Mouse (Mus musculus) forebrain, postnatal 0 days (tissue): ENCODE results near the gene D430041D05Rik. TPM values are rescaled to one million over a fixed set of nuclear protein-coding genes. Genes with fewer than 3 reads are reported as not detected.
"Not testable (repeated sequence)": the region's sequence is repeated elsewhere in the genome, so short reads cannot be mapped to it uniquely, and the experiment has no call there.

ENCODE experiments used
- ATAC-seq: fragments of 200-750 bp; cut with Nextera tagmentation; 2 replicates; pipeline ENCODE4 v1.8.0; 2017; ENCODE audit warnings: mild to moderate bottlenecking, moderate library complexity
- DNase-seq: peaks from one replicate; pipeline ENCODE4 v3.0.0-alpha.2; 2015
- H3K27ac ChIP-seq: fragments of 300-500 bp; sonication (generic); 2 replicates; pipeline ENCODE4 v1.5.1; 2014; ENCODE audit warnings: low read depth, mild to moderate bottlenecking, antibody characterized with exemption, low read length, moderate library complexity, mixed read lengths
- H3K27me3 ChIP-seq: fragments of 300-500 bp; sonication (generic); 2 replicates; pipeline ENCODE4 v1.6.1; 2014; ENCODE audit warnings: mild to moderate bottlenecking, low read length, mixed read lengths; ENCODE audit not compliant: insufficient read depth
- H3K36me3 ChIP-seq: fragments of 300-500 bp; sonication (generic); 2 replicates; pipeline ENCODE4 v1.6.1; 2014; ENCODE audit warnings: mild to moderate bottlenecking, moderate library complexity; ENCODE audit not compliant: insufficient read depth
- H3K4me1 ChIP-seq: fragments of 300-500 bp; sonication (generic); 2 replicates; pipeline ENCODE4 v1.6.1; 2014; ENCODE audit warnings: antibody characterized with exemption; ENCODE audit not compliant: insufficient read depth
- H3K4me2 ChIP-seq: fragments of 300-500 bp; sonication (generic); 2 replicates; pipeline ENCODE4 v1.6.1; 2014; ENCODE audit warnings: low read depth, mild to moderate bottlenecking, moderate library complexity
- H3K4me3 ChIP-seq: fragments of 300-500 bp; sonication (generic); 2 replicates; pipeline ENCODE4 v1.5.1; 2014; ENCODE audit warnings: low read depth, low read length, mixed read lengths
- H3K9ac ChIP-seq: fragments of 300-500 bp; sonication (generic); 2 replicates; pipeline ENCODE4 v1.6.1; 2014; ENCODE audit warnings: mild to moderate bottlenecking
- H3K9me3 ChIP-seq: fragments of 300-500 bp; sonication (generic); 2 replicates; pipeline ENCODE4 v1.6.1; 2016; ENCODE audit warnings: low read length
- CTCF ChIP-seq: sonication (generic); IDR thresholded peaks from 2 replicates; pipeline ENCODE4 v1.5.1; 2016; ENCODE audit warnings: antibody characterized with exemption, control low read depth, low read depth
- WGBS: fragments of 180-500 bp; shearing (Covaris S2); extraction: QIAGEN DNeasy Blood & Tissue Kit; methylation state at CpG from one replicate; pipeline ENCODE4 v1.1.7; 2014; 5-methylcytosine and 5-hydroxymethylcytosine counted together
- polyA plus RNA-seq: library from polyadenylated mRNA; unstranded; fragments of >200 nt; fragmentation: Nextera tagmentation; extraction: Ambion mirVana; gene quantifications from 2 replicates; pipeline ENCODE4 v1.2.1, GENCODE M21; 2015
- total RNA-seq: library from RNA; depleted of rRNA; stranded (reverse); fragments of >200 nt; gene quantifications from 2 replicates; pipeline ENCODE4 v1.2.3, GENCODE M21; 2014

Gene D430041D05Rik
- total and polyA plus RNA-seq, 2 experiments from 2014 or later = 11.1 to 58.9 TPM

DNA sequence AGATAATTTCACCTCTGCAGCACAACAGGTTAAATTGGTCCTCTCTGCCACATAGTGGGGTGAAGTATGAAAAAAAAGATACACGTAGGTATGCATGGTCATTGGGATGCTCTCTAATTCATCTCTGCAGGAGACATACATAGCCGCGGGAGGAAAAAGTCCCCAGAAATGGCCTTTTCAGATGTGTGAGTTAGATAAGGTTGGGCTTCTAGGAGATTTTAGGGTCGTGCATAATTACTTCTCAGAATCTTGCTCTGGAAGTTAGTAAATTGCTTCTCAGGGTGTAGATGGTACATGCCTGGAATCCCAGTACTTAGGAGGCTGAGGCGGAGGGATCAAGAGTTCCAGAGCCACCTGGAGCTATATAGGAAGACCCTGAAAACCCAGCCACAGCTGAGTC lies 286.7 kb downstream of the D430041D05Rik start:
- Histone ChIP-seq H3K4me1 (no peaks in the 10 kb centered on the region), H3K9me3 (no peaks in the 10 kb centered on the region), H3K9ac (no peak overlapping the region), H3K4me2 (no peak overlapping the region), H3K27ac (no peak overlapping the region), H3K27me3 (peaks cover 6% of the 10 kb centered on the region; the same call in 1 of the 2 replicates), H3K4me3 (no peak overlapping the region), H3K36me3 (no peaks in the 10 kb centered on the region)
- 88% methylated on average over 5 of the region's 5 CpGs for WGBS
- no peak for TF ChIP-seq CTCF
- no peak for ATAC-seq
- no peak for DNase-seq

DNA sequence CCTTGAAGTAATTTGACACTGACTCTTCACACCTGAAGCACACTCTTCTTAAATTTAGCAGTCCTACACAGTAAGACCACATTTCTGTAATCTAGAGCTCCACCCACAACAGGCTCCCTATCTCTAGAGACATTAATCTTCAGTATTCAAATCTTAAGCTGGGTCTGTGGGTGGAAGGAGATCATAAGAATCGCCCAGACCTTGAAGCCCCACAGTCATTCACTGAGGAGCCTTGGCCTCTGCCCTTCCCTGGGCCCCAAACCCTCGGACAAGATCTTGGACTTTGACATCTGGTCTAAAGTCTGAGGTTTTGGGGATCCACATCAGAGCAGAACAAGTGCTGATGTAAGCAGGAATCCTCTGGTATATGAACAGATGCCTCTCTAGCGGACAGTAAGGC lies 287.3 kb downstream of the D430041D05Rik start:
- DNase-seq = no peak
- no peak overlapping the region for H3K9ac ChIP-seq

GRCm38 (mm10) chr2:104122505-104123378 lies 288.1 kb downstream of the D430041D05Rik start, which contains the start of gene A930018P22Rik:
Gene A930018P22Rik (plus strand): TSS chr2:104122769.
- peak within 1 kb of the TSS; percentile 73 for H3K4me3 ChIP-seq
- H3K4me2 ChIP-seq = peak within 1 kb of the TSS; percentile 97
- H3K9ac ChIP-seq = peak within 1 kb of the TSS; percentile 71
- TF ChIP-seq CTCF = peak; percentile 30; the same call in 1 of the 2 replicates
- WGBS = 3% methylated on average over 74 of the region's 74 CpGs
- peak; percentile 96 for ATAC-seq
- peak; percentile 90 for DNase-seq
- H3K27me3 ChIP-seq = peaks cover 6% of the 10 kb centered on the region; the same call in 1 of the 2 replicates
- no peaks in the 10 kb centered on the region for H3K36me3 ChIP-seq
- no peaks in the 10 kb centered on the region for H3K4me1 ChIP-seq
- H3K27ac ChIP-seq = peak within 1 kb of the TSS; percentile 57
- no peaks in the 10 kb centered on the region for H3K9me3 ChIP-seq

More for the DNA sequence above, 287.3 kb downstream of the D430041D05Rik start:
- no peak overlapping the region for H3K27ac ChIP-seq
- no peaks in the 10 kb centered on the region for H3K4me1 ChIP-seq
- peak overlapping the region; percentile 97 for H3K4me2 ChIP-seq
- ATAC-seq = no peak
- no peak for TF ChIP-seq CTCF
- H3K9me3 ChIP-seq = no peaks in the 10 kb centered on the region
- WGBS = 51% methylated on average over 3 of the region's 3 CpGs
- H3K36me3 ChIP-seq = no peaks in the 10 kb centered on the region
- H3K27me3 ChIP-seq = peaks cover 6% of the 10 kb centered on the region; the same call in 1 of the 2 replicates
- H3K4me3 ChIP-seq = peak overlapping the region; percentile 73

- Histone ChIP-seq H3K4me2 (peak overlapping the region; percentile 97), H3K9me3 (no peaks in the 10 kb centered on the region), H3K4me1 (no peaks in the 10 kb centered on the region), H3K9ac (peak overlapping the region; percentile 71), H3K36me3 (no peaks in the 10 kb centered on the region), H3K4me3 (peak overlapping the region; percentile 73), H3K27me3 (peaks cover 6% of the 10 kb centered on the region; the same call in 1 of the 2 replicates), H3K27ac (no peak overlapping the region)
- no peak for TF ChIP-seq CTCF
- no peak for DNase-seq
- no peak for ATAC-seq
- WGBS = 82% methylated on average over 8 of the region's 8 CpGs
Observed at GRCm38 (mm10) chr2:104121681-104122504, 288.9 kb downstream of the D430041D05Rik start.

GRCm38 (mm10) chr2:104120312-104120711 lies 290.5 kb downstream of the D430041D05Rik start:
- H3K4me3 ChIP-seq = no peak overlapping the region
- H3K4me2 ChIP-seq = no peak overlapping the region
- no peak overlapping the region for H3K27ac ChIP-seq
- ATAC-seq = no peak; the same call in 1 of the 2 replicates
- WGBS = 58% methylated on average over 6 of the region's 6 CpGs
- H3K9ac ChIP-seq = no peak overlapping the region
- H3K36me3 ChIP-seq = no peaks in the 10 kb centered on the region
- peak; percentile 28 for TF ChIP-seq CTCF
- H3K27me3 ChIP-seq = peaks cover 6% of the 10 kb centered on the region; the same call in 1 of the 2 replicates
- no peak for DNase-seq
- H3K9me3 ChIP-seq = no peaks in the 10 kb centered on the region
- no peaks in the 10 kb centered on the region for H3K4me1 ChIP-seq

DNA sequence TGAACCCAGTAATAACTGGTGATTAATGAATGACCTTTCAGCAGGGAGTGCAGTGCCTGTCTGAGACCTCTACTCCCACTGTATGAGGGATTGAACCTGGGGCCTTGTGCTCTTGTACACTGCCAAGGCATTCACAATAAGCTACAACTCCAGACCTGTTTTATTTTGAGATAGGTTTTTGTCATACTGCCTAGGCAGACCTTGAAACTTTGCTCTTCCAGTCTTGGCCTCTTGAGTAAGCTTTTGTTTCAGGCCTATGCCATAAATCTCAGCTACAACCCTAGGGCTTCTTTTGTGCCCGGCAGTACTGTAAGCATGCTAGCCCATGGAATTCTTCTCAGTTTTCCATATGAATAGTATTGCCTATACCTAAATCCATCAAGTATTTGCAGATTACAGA lies 291.7 kb downstream of the D430041D05Rik start:
- no peaks in the 10 kb centered on the region for H3K36me3 ChIP-seq
- no peaks in the 10 kb centered on the region for H3K4me1 ChIP-seq
- no peaks in the 10 kb centered on the region for H3K9me3 ChIP-seq
- peaks cover 5% of the 10 kb centered on the region; the same call in 1 of the 2 replicates for H3K27me3 ChIP-seq
- ATAC-seq (no peak), DNase-seq (no peak)
- H3K4me2 ChIP-seq = no peak overlapping the region
- no peak overlapping the region for H3K4me3 ChIP-seq
- WGBS = 67% methylated on average over 1 of the region's 1 CpGs
- H3K9ac ChIP-seq = no peak overlapping the region
- H3K27ac ChIP-seq = no peak overlapping the region
- no peak for TF ChIP-seq CTCF

- not testable (repeated sequence) for H3K36me3 ChIP-seq, H3K4me2 ChIP-seq, H3K9ac ChIP-seq
Observed at GRCm38 (mm10) chr2:104117173-104117572, 293.6 kb downstream of the D430041D05Rik start.

More at GRCm38 (mm10) chr2:104117173-104117572, 293.6 kb downstream of the D430041D05Rik start:
- not testable (repeated sequence) for H3K4me3 ChIP-seq, H3K9me3 ChIP-seq, H3K4me1 ChIP-seq, H3K27ac ChIP-seq, ATAC-seq, H3K27me3 ChIP-seq, DNase-seq
